Mouse (Mus musculus): Measurements from ENCODE around the gene Myh11.

The Myh11 gene

GRCm38 (mm10) chr16:14291223-14291622 lies at the start of gene Myh11:
TSS of gene Myh11 (minus strand) at chr16:14291372.
- no peak for DNase-seq (ENCODE audit: low spot score in 2 of 2)

GRCm38 (mm10) chr16:14328156-14328555 lies 37.0 kb upstream of the Myh11 start:
- DNase-seq (ENCODE audit: low spot score in 2 of 2) = no peak

- DNase-seq (ENCODE audit: low spot score in 2 of 2) = no peak
Observed at GRCm38 (mm10) chr16:14320494-14320893, 29.3 kb upstream of the Myh11 start.

GRCm38 (mm10) chr16:14319681-14320080 lies 28.5 kb upstream of the Myh11 start:
- DNase-seq (ENCODE audit: low spot score in 2 of 2) = no peak

- peak; percentile 97 to 98 for DNase-seq (ENCODE audit: low spot score in 2 of 2)
Observed at GRCm38 (mm10) chr16:14316884-14317876, 26.0 kb upstream of the Myh11 start, which contains the start of gene Fopnl. TSS of gene Fopnl (minus strand) at chr16:14317405.

GRCm38 (mm10) chr16:14312914-14313313 lies 21.7 kb upstream of the Myh11 start:
- DNase-seq (ENCODE audit: low spot score in 2 of 2) = no peak

GRCm38 (mm10) chr16:14311371-14311770 lies 20.2 kb upstream of the Myh11 start:
- no peak for DNase-seq (ENCODE audit: low spot score in 2 of 2)

GRCm38 (mm10) chr16:14309833-14310232 lies 18.7 kb upstream of the Myh11 start:
- no peak for DNase-seq (ENCODE audit: low spot score in 2 of 2)

GRCm38 (mm10) chr16:14308245-14309073 lies 17.3 kb upstream of the Myh11 start:
- no peak for DNase-seq (ENCODE audit: low spot score in 2 of 2)

- no peak for DNase-seq (ENCODE audit: low spot score in 2 of 2)
Observed at GRCm38 (mm10) chr16:14307373-14307772, 16.2 kb upstream of the Myh11 start.

- DNase-seq (ENCODE audit: low spot score in 2 of 2) = no peak
Observed at GRCm38 (mm10) chr16:14306451-14306850, 15.3 kb upstream of the Myh11 start.

GRCm38 (mm10) chr16:14304791-14305190 lies 13.6 kb upstream of the Myh11 start:
- no peak for DNase-seq (ENCODE audit: low spot score in 2 of 2)

- DNase-seq (ENCODE audit: low spot score in 2 of 2) = no peak
Observed at GRCm38 (mm10) chr16:14303676-14304075, 12.5 kb upstream of the Myh11 start.

GRCm38 (mm10) chr16:14303148-14303547 lies 12.0 kb upstream of the Myh11 start:
- DNase-seq (ENCODE audit: low spot score in 2 of 2) = no peak

GRCm38 (mm10) chr16:14298461-14298860 lies 7.3 kb upstream of the Myh11 start:
- no peak for DNase-seq (ENCODE audit: low spot score in 2 of 2)

GRCm38 (mm10) chr16:14297746-14298145 lies 6.6 kb upstream of the Myh11 start:
- DNase-seq (ENCODE audit: low spot score in 2 of 2) = no peak

GRCm38 (mm10) chr16:14297137-14297536 lies 6.0 kb upstream of the Myh11 start:
- no peak for DNase-seq (ENCODE audit: low spot score in 2 of 2)

GRCm38 (mm10) chr16:14296544-14297124 lies 5.5 kb upstream of the Myh11 start:
- no peak for DNase-seq (ENCODE audit: low spot score in 2 of 2)

GRCm38 (mm10) chr16:14295291-14295690 lies 4.1 kb upstream of the Myh11 start:
- no peak for DNase-seq (ENCODE audit: low spot score in 2 of 2)

GRCm38 (mm10) chr16:14292205-14293199 lies 1.3 kb upstream of the Myh11 start:
- no peak for DNase-seq (ENCODE audit: low spot score in 2 of 2)
